Mouse (Mus musculus): ENCODE data around the gene Ralgps2. TPM values are rescaled to one million over a fixed set of nuclear protein-coding genes. Genes with fewer than 3 reads are reported as not detected.

The Ralgps2 gene
- polyA plus RNA-seq, 1 experiment from 2014 or later, result 75.8 TPM

DNA sequence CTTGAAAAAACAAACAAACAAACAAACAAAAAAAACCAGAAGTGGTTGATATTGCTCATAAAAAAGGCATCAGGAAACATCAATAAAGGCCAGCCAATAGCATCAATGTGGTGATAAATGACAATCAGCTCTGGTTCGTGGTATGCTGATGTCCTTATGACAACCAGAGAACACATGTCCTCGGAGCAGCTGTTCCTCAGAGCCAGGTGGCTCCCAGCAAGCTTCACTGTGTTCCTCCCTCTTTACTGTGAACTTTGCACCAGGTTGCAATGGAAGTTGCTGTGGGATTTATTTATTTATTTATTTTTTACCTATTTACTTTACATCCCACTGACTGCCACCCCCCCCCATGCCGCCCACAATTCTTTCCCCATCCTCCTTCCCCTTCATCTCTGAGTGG, 17.9 kb upstream of the Ralgps2 start:
- H3K9ac ChIP-seq (ENCODE audit: low read length), result no peak overlapping the region
- 71% methylated on average over 3 of the region's 3 CpGs for WGBS
- H3K4me1 ChIP-seq (replicated peaks; ENCODE audit: control insufficient read depth, insufficient read depth, low read length), result no peaks in the 10 kb centered on the region
- H3K36me3 ChIP-seq (ENCODE audit: control insufficient read depth, insufficient read depth, low read length), result no peaks in the 10 kb centered on the region
- H3K27me3 ChIP-seq (ENCODE audit: control insufficient read depth, insufficient read depth, low read depth, low read length), result no peaks in the 10 kb centered on the region
- no peak overlapping the region for H3K27ac ChIP-seq (ENCODE audit: low read length)
- H3K9me3 ChIP-seq (ENCODE audit: control insufficient read depth, low read length), result no peaks in the 10 kb centered on the region
- ATAC-seq (ENCODE audit: low read depth), result no peak
- H3K4me2 ChIP-seq (ENCODE audit: low read depth, low read length), result no peak overlapping the region
- H3K4me3 ChIP-seq (ENCODE audit: low read length), result no peak overlapping the region

- WGBS, result 43% methylated on average over 17 of the region's 17 CpGs
- Histone ChIP-seq H3K9ac (ENCODE audit: low read length) (no peak overlapping the region), H3K4me1 (replicated peaks; ENCODE audit: control insufficient read depth, insufficient read depth, low read length) (no peaks in the 10 kb centered on the region; the same call in 1 of the 2 replicates), H3K27ac (ENCODE audit: low read length) (no peak overlapping the region), H3K36me3 (ENCODE audit: control insufficient read depth, insufficient read depth, low read length) (no peaks in the 10 kb centered on the region), H3K9me3 (ENCODE audit: control insufficient read depth, low read length) (no peaks in the 10 kb centered on the region), H3K4me2 (ENCODE audit: low read depth, low read length) (no peak overlapping the region), H3K4me3 (ENCODE audit: low read length) (no peak overlapping the region), H3K27me3 (ENCODE audit: control insufficient read depth, insufficient read depth, low read depth, low read length) (no peaks in the 10 kb centered on the region)
- ATAC-seq (ENCODE audit: low read depth), result no peak
These were observed 16.7 kb upstream of the Ralgps2 start for GRCm38 (mm10) chr1:156955926-156956760.

DNA sequence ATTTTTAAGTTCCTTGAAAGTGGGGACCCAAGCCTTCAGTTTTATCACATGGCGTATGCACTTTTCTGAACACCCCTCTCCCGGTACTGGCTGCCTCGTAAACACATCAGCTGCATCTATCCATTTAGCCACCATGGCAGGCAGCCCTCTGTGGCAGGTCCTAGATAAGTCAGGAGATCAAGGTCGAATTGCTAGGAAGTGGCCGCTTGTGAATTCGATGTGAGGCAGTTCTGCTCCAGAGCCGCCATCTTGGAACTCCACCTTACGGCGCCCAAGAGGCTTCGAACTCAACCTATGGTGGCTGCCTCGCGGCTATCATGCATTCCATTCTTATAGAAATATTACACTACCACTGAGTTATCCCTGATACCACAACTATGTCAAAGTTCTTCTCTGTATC, 14.8 kb upstream of the Ralgps2 start:
- H3K36me3 ChIP-seq (ENCODE audit: control insufficient read depth, insufficient read depth, low read length), result no peaks in the 10 kb centered on the region
- no peak overlapping the region for H3K27ac ChIP-seq (ENCODE audit: low read length)
- 93% methylated on average over 12 of the region's 12 CpGs for WGBS
- H3K4me1 ChIP-seq (replicated peaks; ENCODE audit: control insufficient read depth, insufficient read depth, low read length), result peaks cover 2% of the 10 kb centered on the region; the same call in 1 of the 2 replicates
- no peak overlapping the region for H3K4me3 ChIP-seq (ENCODE audit: low read length)
- H3K27me3 ChIP-seq (ENCODE audit: control insufficient read depth, insufficient read depth, low read depth, low read length), result no peaks in the 10 kb centered on the region
- H3K9me3 ChIP-seq (ENCODE audit: control insufficient read depth, low read length), result no peaks in the 10 kb centered on the region
- ATAC-seq (ENCODE audit: low read depth), result no peak
- H3K9ac ChIP-seq (ENCODE audit: low read length), result no peak overlapping the region
- H3K4me2 ChIP-seq (ENCODE audit: low read depth, low read length), result no peak overlapping the region

- H3K27ac ChIP-seq (ENCODE audit: low read length), result no peak overlapping the region
- no peak overlapping the region for H3K9ac ChIP-seq (ENCODE audit: low read length)
- peaks cover 2% of the 10 kb centered on the region; the same call in 1 of the 2 replicates for H3K4me1 ChIP-seq (replicated peaks; ENCODE audit: control insufficient read depth, insufficient read depth, low read length)
- H3K36me3 ChIP-seq (ENCODE audit: control insufficient read depth, insufficient read depth, low read length), result no peaks in the 10 kb centered on the region
- no peaks in the 10 kb centered on the region for H3K27me3 ChIP-seq (ENCODE audit: control insufficient read depth, insufficient read depth, low read depth, low read length)
- H3K9me3 ChIP-seq (ENCODE audit: control insufficient read depth, low read length), result no peaks in the 10 kb centered on the region
- WGBS, result 24% methylated on average over 5 of the region's 5 CpGs
- no peak overlapping the region for H3K4me2 ChIP-seq (ENCODE audit: low read depth, low read length)
- no peak overlapping the region for H3K4me3 ChIP-seq (ENCODE audit: low read length)
- ATAC-seq (ENCODE audit: low read depth), result peak; percentile 51; the same call in 1 of the 2 replicates
These were observed 10.9 kb upstream of the Ralgps2 start for GRCm38 (mm10) chr1:156950354-156950753.

- no peak overlapping the region for H3K9ac ChIP-seq (ENCODE audit: low read length)
- WGBS, result 34% methylated on average over 7 of the region's 7 CpGs
- no peaks in the 10 kb centered on the region for H3K9me3 ChIP-seq (ENCODE audit: control insufficient read depth, low read length)
- H3K27ac ChIP-seq (ENCODE audit: low read length), result no peak overlapping the region
- peaks cover 10% of the 10 kb centered on the region for H3K4me1 ChIP-seq (replicated peaks; ENCODE audit: control insufficient read depth, insufficient read depth, low read length)
- H3K36me3 ChIP-seq (ENCODE audit: control insufficient read depth, insufficient read depth, low read length), result no peaks in the 10 kb centered on the region
- peak overlapping the region; percentile 97 for H3K4me2 ChIP-seq (ENCODE audit: low read depth, low read length)
- H3K27me3 ChIP-seq (ENCODE audit: control insufficient read depth, insufficient read depth, low read depth, low read length), result no peaks in the 10 kb centered on the region
- ATAC-seq (ENCODE audit: low read depth), result no peak
- H3K4me3 ChIP-seq (ENCODE audit: low read length), result peak overlapping the region; percentile 93
These were observed 1.2 kb upstream of the Ralgps2 start for GRCm38 (mm10) chr1:156940584-156940983.

DNA sequence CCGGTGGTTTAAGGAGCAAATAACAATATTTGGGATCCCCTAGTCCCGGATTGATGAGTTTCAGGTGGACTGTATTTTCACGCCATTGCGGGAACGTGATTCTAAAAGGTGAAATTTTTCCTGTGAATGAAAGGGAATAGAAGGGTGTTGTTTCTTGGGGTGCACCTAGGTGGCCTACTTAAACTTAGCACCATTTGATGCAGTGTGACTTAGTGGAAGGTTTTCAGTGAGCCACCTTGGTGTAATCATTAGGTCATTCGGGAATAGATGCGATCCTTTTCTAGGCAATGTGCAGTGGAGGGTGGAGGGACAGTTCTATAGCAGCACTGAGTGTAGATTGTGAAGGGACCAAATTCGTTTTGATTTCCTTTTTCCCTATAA, 706 bp upstream of the Ralgps2 start:
- Histone ChIP-seq H3K4me1 (replicated peaks; ENCODE audit: control insufficient read depth, insufficient read depth, low read length) (peaks cover 10% of the 10 kb centered on the region), H3K9me3 (ENCODE audit: control insufficient read depth, low read length) (no peaks in the 10 kb centered on the region), H3K36me3 (ENCODE audit: control insufficient read depth, insufficient read depth, low read length) (no peaks in the 10 kb centered on the region), H3K9ac (ENCODE audit: low read length) (peak overlapping the region; percentile 90), H3K4me2 (ENCODE audit: low read depth, low read length) (peak overlapping the region; percentile 97), H3K27me3 (ENCODE audit: control insufficient read depth, insufficient read depth, low read depth, low read length) (no peaks in the 10 kb centered on the region), H3K4me3 (ENCODE audit: low read length) (peak overlapping the region; percentile 93), H3K27ac (ENCODE audit: low read length) (no peak overlapping the region)
- no peak for ATAC-seq (ENCODE audit: low read depth)
- WGBS, result 7% methylated on average over 8 of the region's 8 CpGs

- H3K9me3 ChIP-seq (ENCODE audit: control insufficient read depth, low read length), result no peaks in the 10 kb centered on the region
- 0% methylated on average over 39 of the region's 51 CpGs for WGBS
- peak overlapping the region; percentile 90 for H3K9ac ChIP-seq (ENCODE audit: low read length)
- peak; percentile 81 for ATAC-seq (ENCODE audit: low read depth)
- peaks cover 10% of the 10 kb centered on the region for H3K4me1 ChIP-seq (replicated peaks; ENCODE audit: control insufficient read depth, insufficient read depth, low read length)
- peak overlapping the region; percentile 93 for H3K4me3 ChIP-seq (ENCODE audit: low read length)
- H3K27ac ChIP-seq (ENCODE audit: low read length), result peak overlapping the region; percentile 80
- H3K36me3 ChIP-seq (ENCODE audit: control insufficient read depth, insufficient read depth, low read length), result no peaks in the 10 kb centered on the region
- peak overlapping the region; percentile 97 for H3K4me2 ChIP-seq (ENCODE audit: low read depth, low read length)
- H3K27me3 ChIP-seq (ENCODE audit: control insufficient read depth, insufficient read depth, low read depth, low read length), result no peaks in the 10 kb centered on the region
These were observed 652 bp downstream of the Ralgps2 start for GRCm38 (mm10) chr1:156938705-156939242.

GRCm38 (mm10) chr1:156937436-156937835, 2.0 kb downstream of the Ralgps2 start:
- Histone ChIP-seq H3K27me3 (ENCODE audit: control insufficient read depth, insufficient read depth, low read depth, low read length) (no peaks in the 10 kb centered on the region), H3K9ac (ENCODE audit: low read length) (no peak overlapping the region), H3K4me3 (ENCODE audit: low read length) (no peak overlapping the region), H3K36me3 (ENCODE audit: control insufficient read depth, insufficient read depth, low read length) (no peaks in the 10 kb centered on the region), H3K27ac (ENCODE audit: low read length) (no peak overlapping the region), H3K4me2 (ENCODE audit: low read depth, low read length) (no peak overlapping the region), H3K4me1 (replicated peaks; ENCODE audit: control insufficient read depth, insufficient read depth, low read length) (peaks cover 10% of the 10 kb centered on the region), H3K9me3 (ENCODE audit: control insufficient read depth, low read length) (no peaks in the 10 kb centered on the region)
- no peak for ATAC-seq (ENCODE audit: low read depth)
- WGBS, result 68% methylated on average over 7 of the region's 7 CpGs

GRCm38 (mm10) chr1:156933712-156934111, 5.7 kb downstream of the Ralgps2 start:
- 92% methylated on average over 7 of the region's 7 CpGs for WGBS
- no peak overlapping the region for H3K27ac ChIP-seq (ENCODE audit: low read length)
- H3K4me1 ChIP-seq (replicated peaks; ENCODE audit: control insufficient read depth, insufficient read depth, low read length), result peaks cover 13% of the 10 kb centered on the region
- no peak overlapping the region for H3K4me2 ChIP-seq (ENCODE audit: low read depth, low read length)
- no peaks in the 10 kb centered on the region for H3K36me3 ChIP-seq (ENCODE audit: control insufficient read depth, insufficient read depth, low read length)
- H3K9me3 ChIP-seq (ENCODE audit: control insufficient read depth, low read length), result no peaks in the 10 kb centered on the region
- H3K4me3 ChIP-seq (ENCODE audit: low read length), result no peak overlapping the region
- no peaks in the 10 kb centered on the region for H3K27me3 ChIP-seq (ENCODE audit: control insufficient read depth, insufficient read depth, low read depth, low read length)
- no peak overlapping the region for H3K9ac ChIP-seq (ENCODE audit: low read length)
- ATAC-seq (ENCODE audit: low read depth), result no peak

Data from lung, embryonic 16.5 days (tissue).